Mouse (Mus musculus) left cerebral cortex, postnatal 10 days (tissue): ENCODE data around the gene Tmem150c. TPM values are rescaled to one million over a fixed set of nuclear protein-coding genes. Genes with fewer than 3 reads are reported as not detected.

Experiments used
- DNase-seq, 2 experiments: peaks; one replicate each; pipeline ENCODE4 v3.0.0; 2021 to 2022; ENCODE audit warnings: low spot score in 2 of 2, mixed read lengths in 1 of 2; ENCODE audit errors: extremely low spot score in 1 of 2
- intact Hi-C: fragments of 180-260 bp; cut with DNase I; formaldehyde crosslinking; loops from one replicate; pipeline ENCODE4 v1.15.1; 2025
- total RNA-seq, 2 experiments: library from RNA; stranded (reverse); gene quantifications; 2 replicates each; pipeline ENCODE4 v1.2.3; 2021

Tmem150c gene
- 10 to 100 TPM; 67.9 to 80.0 TPM for total RNA-seq

- intact Hi-C loops: loop anchor here (5.0 kb wide), 1 partner anchor 77 kb away; no protein-coding TSS in a partner anchor
- DNase-seq: no peak
Measured at GRCm38 (mm10) chr5:100159638-100159973, at the start of gene Tmem150c. Tmem150c (minus strand) TSS chr5:100159808.

DNA sequence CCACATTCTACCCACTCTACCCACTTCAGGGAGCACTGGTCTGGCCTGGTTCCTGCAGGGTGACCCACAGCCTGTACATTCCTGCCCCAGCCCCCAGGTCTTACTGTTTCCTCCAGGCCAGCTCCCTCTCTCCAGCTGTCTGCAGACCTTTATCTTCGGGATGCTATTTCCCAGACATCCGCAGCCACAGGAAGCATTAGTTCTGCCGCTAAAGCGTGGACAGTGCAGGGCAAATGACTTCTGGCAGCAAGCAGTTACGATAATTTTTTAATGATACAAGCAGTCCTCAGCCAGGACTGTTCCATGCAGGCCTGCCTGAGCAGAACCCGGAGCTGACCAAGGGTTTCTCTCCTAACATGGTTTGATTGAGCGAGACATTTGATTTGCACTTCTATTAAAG is 49.5 kb upstream of the Tmem150c start:
- intact Hi-C loops: no loop called here
- DNase-seq: no peak

DNA sequence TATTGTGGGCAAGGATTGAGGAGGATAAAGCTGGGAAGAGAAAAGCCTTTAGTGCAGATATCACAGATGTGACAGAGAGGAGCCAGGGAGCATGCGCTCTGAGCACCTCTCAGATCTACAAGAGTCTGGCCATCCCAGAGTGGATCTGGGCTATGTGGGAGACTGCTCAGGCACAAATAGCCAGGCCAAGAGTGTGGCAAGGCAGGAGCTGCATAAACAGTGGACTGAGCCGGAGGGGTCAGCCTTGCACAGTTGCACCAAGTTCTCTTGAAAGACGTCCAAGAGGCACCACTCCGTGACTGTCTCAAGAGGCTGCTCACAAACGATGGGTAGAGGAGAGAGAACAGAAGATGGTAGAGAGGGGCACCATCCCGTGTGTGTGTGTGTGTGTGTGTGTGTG is 47.1 kb upstream of the Tmem150c start:
- intact Hi-C loops: no loop called here
- DNase-seq: no peak

DNA sequence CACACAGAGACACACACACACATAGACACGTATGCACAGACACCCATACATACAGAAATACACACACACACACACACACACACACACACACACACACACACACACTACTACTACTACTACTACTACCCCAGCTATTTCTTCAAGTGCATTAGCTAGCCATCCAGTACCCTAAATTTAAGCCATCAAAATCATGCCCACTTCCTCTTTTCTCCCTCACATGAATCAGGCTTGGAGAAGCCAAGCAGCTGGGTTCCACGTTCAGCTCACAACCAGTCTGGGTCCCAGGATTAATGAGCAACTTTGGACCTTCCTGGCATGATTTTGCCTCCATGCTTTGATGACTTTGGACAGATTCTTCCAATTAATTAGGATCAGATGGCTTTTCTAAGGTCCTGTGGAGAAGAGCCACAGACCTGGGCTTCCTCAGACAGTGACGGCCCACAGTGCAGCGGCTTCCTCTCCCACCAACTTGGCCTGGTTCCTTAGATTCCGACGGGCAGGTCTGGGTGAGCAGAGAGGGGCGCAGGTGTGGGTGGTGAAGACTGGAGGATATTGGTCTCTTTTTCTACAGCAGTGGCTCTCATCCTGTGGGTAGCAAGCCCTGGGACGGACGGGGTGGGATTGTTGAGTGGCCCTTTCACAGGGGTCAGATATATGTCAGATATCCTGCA is 46.0 kb upstream of the Tmem150c start:
- DNase-seq: no peak
- intact Hi-C loops: no loop called here

DNA sequence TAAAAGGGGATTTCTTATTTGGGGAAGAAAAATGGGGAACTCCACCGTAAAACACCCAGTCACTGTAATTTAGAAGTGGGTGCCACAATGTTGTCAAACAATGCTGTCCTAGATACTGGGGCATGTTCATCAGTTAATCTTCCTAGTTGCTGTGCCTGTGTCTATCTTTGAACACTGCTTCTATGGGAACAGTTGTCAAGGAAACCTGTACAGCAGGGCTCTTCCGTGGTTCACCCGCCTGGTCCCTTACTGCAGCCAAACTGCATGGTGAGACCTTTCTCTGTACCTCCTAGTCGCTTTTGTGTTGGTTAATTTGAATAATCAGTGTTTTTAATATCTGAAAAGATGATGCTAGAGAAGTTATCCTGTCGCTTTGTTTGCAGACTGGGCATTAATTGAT is 41.2 kb upstream of the Tmem150c start:
- peak in 1 of 2 experiments; percentile 54 for DNase-seq
- intact Hi-C loops: no loop called here

- intact Hi-C loops: no loop called here
- DNase-seq: no peak
Measured at GRCm38 (mm10) chr5:100200296-100200695, 40.7 kb upstream of the Tmem150c start.

GRCm38 (mm10) chr5:100199092-100199853 is 39.7 kb upstream of the Tmem150c start:
- DNase-seq: no peak
- intact Hi-C loops: no loop called here

DNA sequence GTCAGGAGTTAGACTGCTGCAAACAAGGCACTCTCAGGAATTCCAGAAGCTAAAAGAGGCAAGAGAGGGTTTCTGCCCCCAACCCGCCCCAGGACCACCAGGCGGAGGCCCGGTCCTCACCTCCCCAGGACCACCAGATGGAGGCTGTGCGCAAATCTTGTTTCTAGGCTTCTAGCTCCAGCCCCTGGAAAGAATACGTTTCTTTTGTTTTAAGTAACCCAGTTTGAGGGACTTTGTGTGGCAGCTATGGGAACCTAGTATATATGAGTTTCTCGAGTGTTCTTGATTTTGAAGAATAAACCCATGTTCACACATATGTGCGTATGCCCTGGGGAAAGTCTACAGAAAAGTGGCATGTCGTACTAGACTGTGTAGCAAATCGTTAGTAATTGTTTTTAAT is 37.9 kb upstream of the Tmem150c start:
- intact Hi-C loops: no loop called here

GRCm38 (mm10) chr5:100196854-100197431 is 37.3 kb upstream of the Tmem150c start:
- intact Hi-C loops: no loop called here
- DNase-seq: no peak

More for the DNA sequence above, 37.9 kb upstream of the Tmem150c start:
- DNase-seq: no peak

DNA sequence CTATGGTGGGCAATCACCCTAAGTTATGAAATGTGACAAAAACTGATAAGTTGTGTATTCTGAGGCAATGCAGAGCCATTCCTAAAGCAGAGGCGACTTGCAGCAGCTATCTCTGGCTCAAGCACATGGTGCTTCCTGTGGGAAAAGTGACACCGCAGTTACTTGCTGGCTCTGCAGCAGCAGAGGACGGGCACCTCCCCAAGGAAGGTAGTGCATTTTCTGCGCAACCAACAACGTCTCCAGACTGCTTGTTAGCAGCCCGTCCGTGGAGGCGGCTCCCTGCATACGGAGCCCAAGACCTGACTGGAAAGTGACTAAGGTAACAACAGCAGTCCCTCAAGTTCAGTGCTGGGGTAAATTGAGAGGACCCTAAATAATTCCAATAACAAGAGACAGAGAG is 36.8 kb upstream of the Tmem150c start:
- no peak for DNase-seq
- intact Hi-C loops: no loop called here

- intact Hi-C loops: no loop called here
- no peak for DNase-seq
Measured at GRCm38 (mm10) chr5:100191438-100192190, 32.0 kb upstream of the Tmem150c start.

DNA sequence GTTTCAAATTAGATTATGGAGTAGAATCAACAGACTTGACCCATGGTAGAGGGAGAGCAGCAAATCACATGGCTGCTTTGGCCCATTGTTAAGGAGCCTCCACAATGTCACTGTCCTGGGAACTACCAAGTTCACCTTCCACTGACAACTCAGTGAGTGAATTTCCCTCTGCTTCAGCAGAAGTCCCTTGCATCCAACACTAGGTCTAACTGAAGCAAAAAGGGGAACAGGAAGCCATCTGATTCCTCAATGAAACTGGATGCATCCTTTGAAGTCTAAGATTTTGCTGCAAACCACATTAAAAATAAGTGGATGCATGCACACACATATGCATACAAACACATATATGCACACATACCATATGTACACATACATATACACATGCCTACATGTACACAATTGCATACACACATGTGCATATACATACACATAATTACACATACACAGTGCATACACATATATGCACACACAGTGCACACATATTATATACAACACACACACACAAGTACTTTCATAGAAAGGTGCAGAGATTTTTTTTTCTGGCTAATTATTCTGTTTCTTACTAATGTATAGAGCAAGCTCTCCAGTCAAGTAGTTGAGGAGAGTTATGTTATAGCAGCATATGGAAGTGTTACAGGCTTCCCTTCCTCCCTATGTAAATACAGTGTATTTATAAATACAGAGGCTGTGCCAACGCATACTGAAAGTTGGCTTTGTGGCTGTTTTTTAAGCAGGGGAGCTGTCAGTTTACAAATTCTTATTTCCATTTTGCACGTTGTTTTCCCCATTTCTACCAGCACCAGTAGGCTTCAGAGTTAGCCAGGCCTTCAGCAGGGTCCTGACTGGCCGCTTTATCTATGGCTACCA is 27.7 kb upstream of the Tmem150c start:
- intact Hi-C loops: no loop called here
- DNase-seq: no peak

DNA sequence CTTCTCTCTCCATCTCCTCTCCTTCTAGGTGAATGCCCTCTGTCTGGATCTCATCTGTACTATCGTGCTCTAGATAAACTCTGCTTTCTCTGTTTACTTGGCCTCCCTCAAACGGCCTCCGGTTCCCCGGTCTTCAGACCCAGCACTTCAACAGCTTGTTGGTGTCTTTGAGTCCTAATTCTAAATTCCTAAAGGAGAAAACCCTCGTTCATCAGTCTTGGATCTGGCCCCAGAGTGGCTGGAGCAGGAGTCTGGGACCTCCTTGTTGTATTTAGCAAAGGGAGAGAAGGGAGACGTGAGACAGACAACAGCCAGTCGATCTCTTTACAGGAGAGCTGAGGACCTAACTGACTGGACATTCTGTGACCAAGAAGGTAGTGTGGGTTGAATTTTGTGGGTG is 27.0 kb upstream of the Tmem150c start:
- intact Hi-C loops: no loop called here
- DNase-seq: no peak

DNA sequence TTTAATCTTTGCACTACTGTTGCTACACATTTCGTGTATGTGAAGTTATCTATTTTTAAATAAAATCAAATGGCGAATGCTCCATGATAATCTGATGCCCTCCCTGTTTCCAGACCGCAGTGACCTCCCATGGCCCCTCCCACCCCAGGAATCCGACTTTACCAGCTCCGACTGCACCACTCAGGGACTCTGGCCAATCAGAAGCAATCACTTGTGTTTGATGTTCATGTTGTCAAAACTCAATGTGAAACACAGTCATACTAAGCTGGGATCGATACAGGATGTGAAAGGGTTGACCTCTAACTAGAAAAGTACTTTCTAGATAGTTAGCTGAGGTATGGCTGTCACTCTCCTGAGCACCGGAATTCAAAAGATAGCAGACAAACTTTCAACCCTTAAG is 26.3 kb upstream of the Tmem150c start:
- intact Hi-C loops: no loop called here
- DNase-seq: no peak

- intact Hi-C loops: no loop called here
- no peak for DNase-seq
Measured at GRCm38 (mm10) chr5:100181011-100181410, 21.4 kb upstream of the Tmem150c start.

DNA sequence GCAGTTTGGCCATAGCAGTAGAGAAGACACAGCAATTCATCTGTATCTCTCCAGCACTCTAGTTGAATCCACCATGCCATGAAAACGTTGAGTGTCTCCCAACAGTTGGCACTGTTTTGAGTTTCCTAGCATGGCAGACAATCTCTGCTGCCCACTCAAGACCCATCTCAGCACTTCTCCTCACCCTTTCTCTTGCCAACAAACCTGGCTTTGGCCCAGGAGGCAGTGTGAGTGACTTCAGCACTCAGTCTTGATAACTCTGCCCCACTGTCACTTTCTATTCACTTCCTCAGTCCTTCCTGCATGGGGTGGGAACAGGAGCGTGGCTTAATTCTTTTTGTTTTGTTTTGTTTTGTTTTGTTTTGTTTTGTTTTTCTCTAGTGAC is 19.2 kb upstream of the Tmem150c start:
- DNase-seq: no peak
- intact Hi-C loops: no loop called here

DNA sequence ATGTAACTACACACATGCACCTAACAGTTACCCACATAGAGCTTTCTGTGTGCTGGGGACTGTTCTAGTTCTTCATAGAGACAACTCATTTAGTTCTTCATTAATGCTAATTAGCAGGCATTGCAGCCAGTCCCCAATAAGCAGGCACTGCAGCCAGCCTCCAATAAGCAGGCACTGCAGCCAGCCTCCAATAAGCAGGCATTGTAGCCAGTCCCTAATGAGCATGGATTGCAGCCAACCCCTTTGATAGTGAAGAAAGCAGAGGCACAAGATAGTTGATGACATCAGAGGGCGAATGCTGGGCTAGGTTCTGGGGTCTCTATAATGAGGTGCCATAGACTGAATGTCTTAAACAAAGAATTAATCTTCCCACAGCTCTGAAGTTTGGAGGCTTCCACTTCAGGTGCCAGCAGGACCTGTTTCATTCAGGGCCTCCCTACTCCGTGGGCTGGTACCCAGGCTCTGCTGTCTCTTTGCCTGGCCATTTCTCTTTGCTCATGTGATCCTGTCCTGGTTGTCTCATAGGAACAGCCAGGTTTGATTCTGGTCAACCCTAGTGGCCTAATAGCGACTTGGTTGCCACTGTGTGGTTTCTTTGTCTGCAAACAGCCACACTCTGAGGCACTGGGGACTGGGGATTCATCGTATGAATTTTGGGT is 18.6 kb upstream of the Tmem150c start:
- intact Hi-C loops: no loop called here
- DNase-seq: peak; percentile 39 to 80

DNA sequence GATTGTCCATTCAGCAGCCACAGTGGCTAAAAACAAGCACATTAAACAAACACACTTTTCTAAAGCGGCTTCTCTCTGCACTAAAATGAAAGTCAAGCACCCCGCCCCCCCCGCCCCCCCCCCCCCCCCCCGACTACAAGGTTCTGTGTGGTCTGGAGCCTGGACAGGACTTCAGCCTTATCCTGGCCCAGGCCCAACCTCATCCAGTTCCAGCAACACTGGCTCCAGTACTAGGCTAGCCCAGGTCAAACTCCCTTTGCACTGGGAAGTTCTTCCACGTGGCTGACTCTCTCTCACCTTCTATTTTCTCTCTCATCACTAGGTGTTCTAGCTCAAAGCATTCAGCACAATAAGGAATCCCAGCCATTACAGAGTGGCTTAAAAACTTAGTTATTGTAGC is 17.9 kb upstream of the Tmem150c start:
- DNase-seq: no peak
- intact Hi-C loops: no loop called here
